Comparison of ENCODE assay signal across 8 mouse cellular contexts in the genomic region with DNA sequence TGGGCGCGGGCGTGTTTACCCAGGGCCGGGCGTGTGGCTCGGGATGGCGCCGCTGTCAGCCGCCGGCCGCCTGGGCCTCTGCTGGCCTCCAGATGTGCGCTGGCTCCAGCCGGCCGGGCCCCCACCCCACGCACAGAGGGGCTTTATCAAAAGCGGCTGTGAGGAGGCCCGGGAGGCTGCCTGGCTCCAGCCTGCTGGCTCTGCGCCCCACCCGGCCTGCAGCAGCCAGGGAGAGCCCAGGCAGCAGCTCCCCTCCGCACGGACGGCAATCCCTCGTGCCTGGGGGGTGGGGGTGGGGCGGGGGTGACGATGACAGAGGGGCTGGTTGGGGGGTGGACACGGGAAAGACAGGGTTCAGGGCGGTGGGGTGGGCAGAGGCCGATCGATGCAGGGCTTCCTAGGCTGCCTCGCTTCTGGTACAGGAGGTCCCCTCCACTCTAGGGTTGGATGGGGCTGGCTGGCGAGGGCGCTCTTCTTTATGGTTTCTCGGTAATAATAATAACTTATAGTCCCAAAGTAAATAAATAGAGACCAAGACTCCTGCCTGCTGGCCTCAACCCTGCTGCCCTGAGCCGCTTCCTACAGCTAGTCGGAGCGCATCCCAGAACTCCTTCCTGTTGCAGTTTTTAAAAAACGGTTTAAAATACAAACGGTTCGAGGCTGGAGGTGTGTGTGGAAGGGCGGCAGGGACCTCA. TPM values are rescaled to one million over a fixed set of nuclear protein-coding genes. Genes with fewer than 3 reads are reported as not detected.
DNase-seq lines count a peak whose midpoint lies in the region; ATAC-seq lines count a peak whose summit lies in the region.

No protein-coding gene starts in this region.

- no peaks in the 10 kb centered on the region for H3K36me3 ChIP-seq in embryonic facial prominence, embryonic 11.5 days (replicated peaks; ENCODE audit: control insufficient read depth, insufficient read depth, low read depth, low read length)
- H3K36me3 ChIP-seq in liver, embryonic 13.5 days: no peaks in the 10 kb centered on the region

- H3K4me1 ChIP-seq in embryonic facial prominence, embryonic 11.5 days (ENCODE audit: control insufficient read depth, insufficient read depth, low read length): peaks cover 13% of the 10 kb centered on the region
- H3K4me1 ChIP-seq in liver, embryonic 13.5 days (replicated peaks): peaks cover 5% of the 10 kb centered on the region

- peak; percentile 97 for DNase-seq in heart, adult 11 months
- DNase-seq in heart, adult 8-10 months (ENCODE audit: low spot score): no peak
- DNase-seq in embryonic facial prominence, embryonic 11.5 days (ENCODE audit: low spot score): peak; percentile 92
- peak; percentile 76 to 77 for DNase-seq in heart, postnatal 10 days
- no peak for DNase-seq in liver, embryonic 13.5 days
- peak; percentile 53 for DNase-seq in yolk sac, embryonic 10.5 days (ENCODE audit: low spot score)
- DNase-seq in right cerebral cortex, postnatal 10 days (ENCODE audit: low spot score in 2 of 2): no peak

- 18% methylated on average over 37 of the region's 40 CpGs for WGBS in embryonic facial prominence, embryonic 11.5 days
- WGBS in liver, embryonic 13.5 days (ENCODE audit: insufficient replicate concordance): 46% methylated on average over 36 of the region's 40 CpGs

- H3K4me2 ChIP-seq in embryonic facial prominence, embryonic 11.5 days (ENCODE audit: low read depth, low read length): peak overlapping the region; percentile 41
- peak overlapping the region; percentile 44 for H3K4me2 ChIP-seq in liver, embryonic 13.5 days

- H3K4me3 ChIP-seq in embryonic facial prominence, embryonic 11.5 days (ENCODE audit: low read depth, low read length): no peak overlapping the region; the same call in 1 of the 2 replicates
- H3K4me3 ChIP-seq in liver, embryonic 13.5 days (replicated peaks): no peak overlapping the region

- H3K9ac ChIP-seq in embryonic facial prominence, embryonic 11.5 days (replicated peaks; ENCODE audit: low read length): peak overlapping the region; percentile 42
- 0 out of 2 replicates have a peak overlapping the region, but pooled peaks have one; percentile 1 for H3K9ac ChIP-seq in liver, embryonic 13.5 days

- H3K27me3 ChIP-seq in embryonic facial prominence, embryonic 11.5 days (ENCODE audit: control insufficient read depth, insufficient read depth, low read length): no peaks in the 10 kb centered on the region
- 0 out of 2 replicates have a peak, but pooled peaks cover 4% of the 10 kb centered on the region for H3K27me3 ChIP-seq in liver, embryonic 13.5 days

- H3K9me3 ChIP-seq in embryonic facial prominence, embryonic 11.5 days (replicated peaks; ENCODE audit: control insufficient read depth, low read length): no peaks in the 10 kb centered on the region
- no peaks in the 10 kb centered on the region for H3K9me3 ChIP-seq in liver, embryonic 13.5 days (replicated peaks)

- peak overlapping the region; percentile 95 for H3K27ac ChIP-seq in embryonic facial prominence, embryonic 11.5 days (replicated peaks; ENCODE audit: low read depth, low read length)
- H3K27ac ChIP-seq in liver, embryonic 13.5 days: peak overlapping the region; percentile 2; the same call in 1 of the 2 replicates

- ATAC-seq in embryonic facial prominence, embryonic 11.5 days (replicated peaks; ENCODE audit: insufficient number of reproducible peaks, low FRiP score, low TSS enrichment, low read depth): peak; percentile 87
- ATAC-seq in liver, embryonic 13.5 days (ENCODE audit: low read depth): 0 out of 2 replicates have a peak, but pooled peaks have one; percentile 22
- no peak for ATAC-seq in megakaryocyte-erythroid progenitor cell, adult 5-6 weeks (replicated peaks; ENCODE audit: low FRiP score, low TSS enrichment, poor library complexity, severe bottlenecking)

- intact Hi-C loops in heart, postnatal 10 days (cut with DNase I): no loop called here

RNA-seq across cellular contexts. Expression of a gene that starts 34.3 kb away (rescaled TPM):
- total RNA-seq in heart, adult 8-10 months (2022): 100 to 1,000 TPM; 120 to 152 (median 139) TPM
- 223 and 235 TPM in 2 replicates for polyA plus RNA-seq in embryonic facial prominence, embryonic 11.5 days (2014; fragmentation: Nextera tagmentation; extraction: Ambion mirVana)
- total RNA-seq in heart, postnatal 10 days (2021): 100 to 1,000 TPM; 120 to 121 TPM
- polyA plus RNA-seq in liver, embryonic 13.5 days (2015; fragmentation: Nextera tagmentation; extraction: Ambion mirVana): 205 and 229 TPM in 2 replicates
- 194 and 207 TPM in 2 replicates for total RNA-seq in megakaryocyte-erythroid progenitor cell, adult 5-6 weeks (2014; fragmentation: Nextera tagmentation)
- 46.6 and 78.6 TPM in 2 replicates for total RNA-seq in megakaryocyte-erythroid progenitor cell, adult 5-6 weeks (2017)

RNA-seq across cellular contexts. Expression of a gene that starts 59.6 kb away (rescaled TPM):
- total RNA-seq in heart, adult 8-10 months (2022): 1 to 10 TPM; 1.2 to 2.2 (median 1.4) TPM
- 66.8 and 76.2 TPM in 2 replicates for polyA plus RNA-seq in embryonic facial prominence, embryonic 11.5 days (2014; fragmentation: Nextera tagmentation; extraction: Ambion mirVana)
- total RNA-seq in heart, postnatal 10 days (2021): 1 to 10 TPM; 3.6 to 4.1 TPM
- polyA plus RNA-seq in liver, embryonic 13.5 days (2015; fragmentation: Nextera tagmentation; extraction: Ambion mirVana): 1.8 and 2.5 TPM in 2 replicates
- 0.37 TPM in 1 of 2 replicates, not detected in the other for total RNA-seq in megakaryocyte-erythroid progenitor cell, adult 5-6 weeks (2014; fragmentation: Nextera tagmentation)
- 0.52 TPM in 1 of 2 replicates, not detected in the other for total RNA-seq in megakaryocyte-erythroid progenitor cell, adult 5-6 weeks (2017)

Comparison
In these comparisons a context has a peak if more than half of its experiments do, and no peak if none do; other contexts are left out.
1. DNase-seq: peak in heart, adult 11 months (single experiment), embryonic facial prominence, embryonic 11.5 days (single experiment), heart, postnatal 10 days (2 of 2) and yolk sac, embryonic 10.5 days (single experiment); none in heart, adult 8-10 months (single experiment), liver, embryonic 13.5 days (single experiment) and right cerebral cortex, postnatal 10 days (0 of 2).